Comparison of ENCODE assay signal across 23 mouse cellular contexts in genomic region chr2:180236930-180237329, GRCm38 (mm10). TPM values are rescaled to one million over a fixed set of nuclear protein-coding genes. Genes with fewer than 3 reads are reported as not detected.
DNase-seq lines count a peak whose midpoint lies in the region; ATAC-seq and TF ChIP-seq lines count a peak whose summit lies in the region.
"Had no signal": no experiment of that assay in that cellular context is flagged by ENCODE, and none has a peak within 500 bp of the region (broad histone marks: within the 10 kb centered on the region; RNA-seq: fewer than 3 reads in every experiment).

No protein-coding gene starts in this region.

- H3K9me3 ChIP-seq in kidney, embryonic 15.5 days (replicated peaks): no peaks in the 10 kb centered on the region
- no peaks in the 10 kb centered on the region for H3K9me3 ChIP-seq in liver, embryonic 13.5 days (replicated peaks)
- no peaks in the 10 kb centered on the region for H3K9me3 ChIP-seq in stomach, embryonic 16.5 days (replicated peaks; ENCODE audit: control insufficient read depth, low read length)
- peaks cover 4% of the 10 kb centered on the region; the same call in 1 of the 2 replicates for H3K9me3 ChIP-seq in midbrain, embryonic 13.5 days
- no peaks in the 10 kb centered on the region for H3K9me3 ChIP-seq in lung, postnatal 0 days (ENCODE audit: low read length)
- H3K9me3 ChIP-seq: embryonic facial prominence, embryonic 15.5 days; forebrain, embryonic 15.5 days; heart, embryonic 15.5 days; hindbrain, embryonic 10.5 days; limb, embryonic 13.5 days had no signal

- peak; percentile 13; the same call in 1 of the 2 replicates for ATAC-seq in kidney, embryonic 15.5 days (replicated peaks; ENCODE audit: low FRiP score)
- peak; percentile 92 for ATAC-seq in liver, embryonic 13.5 days (ENCODE audit: low read depth)
- ATAC-seq in stomach, embryonic 16.5 days (ENCODE audit: insufficient read depth, low FRiP score): no peak
- no peak for ATAC-seq in midbrain, embryonic 13.5 days
- no peak for ATAC-seq in lung, postnatal 0 days
- ATAC-seq: activated CD4-positive, CD25-positive, alpha-beta regulatory T cell, adult 4 months; forebrain, embryonic 15.5 days; inflammation-experienced regulatory T-cells, adult 6 months had no signal

- no peak overlapping the region for H3K27ac ChIP-seq in kidney, embryonic 15.5 days
- H3K27ac ChIP-seq in liver, embryonic 13.5 days: peak overlapping the region; percentile 93
- H3K27ac ChIP-seq in stomach, embryonic 16.5 days (ENCODE audit: low read length): peak overlapping the region; percentile 52
- H3K27ac ChIP-seq in midbrain, embryonic 13.5 days: no peak overlapping the region
- no peak overlapping the region for H3K27ac ChIP-seq in lung, postnatal 0 days (ENCODE audit: low read length)
- H3K27ac ChIP-seq: forebrain, embryonic 15.5 days; left cerebral cortex, adult 2 months had no signal

- TF ChIP-seq CTCF in lung, postnatal 0 days (IDR thresholded peaks at IDR 0.05): no peak

- no peak overlapping the region for H3K9ac ChIP-seq in kidney, embryonic 15.5 days
- H3K9ac ChIP-seq in liver, embryonic 13.5 days: peak overlapping the region; percentile 18; the same call in 1 of the 2 replicates
- no peak overlapping the region for H3K9ac ChIP-seq in stomach, embryonic 16.5 days (ENCODE audit: low read length)
- no peak overlapping the region for H3K9ac ChIP-seq in midbrain, embryonic 13.5 days (replicated peaks)
- H3K9ac ChIP-seq in lung, postnatal 0 days (replicated peaks; ENCODE audit: low read depth): no peak overlapping the region
- H3K9ac ChIP-seq: embryonic facial prominence, embryonic 15.5 days; forebrain, embryonic 15.5 days; heart, embryonic 15.5 days; limb, embryonic 13.5 days had no signal

- no peaks in the 10 kb centered on the region for H3K36me3 ChIP-seq in kidney, embryonic 15.5 days
- H3K36me3 ChIP-seq in liver, embryonic 13.5 days: no peaks in the 10 kb centered on the region
- no peaks in the 10 kb centered on the region for H3K36me3 ChIP-seq in stomach, embryonic 16.5 days (ENCODE audit: control insufficient read depth, insufficient read depth, low read length)
- H3K36me3 ChIP-seq in midbrain, embryonic 13.5 days: no peaks in the 10 kb centered on the region
- no peaks in the 10 kb centered on the region for H3K36me3 ChIP-seq in lung, postnatal 0 days (ENCODE audit: insufficient read depth, low read length)
- H3K36me3 ChIP-seq: embryonic facial prominence, embryonic 15.5 days; forebrain, embryonic 15.5 days; heart, embryonic 15.5 days; hindbrain, embryonic 10.5 days; limb, embryonic 13.5 days had no signal

- H3K4me1 ChIP-seq in kidney, embryonic 15.5 days: peaks cover 40% of the 10 kb centered on the region
- H3K4me1 ChIP-seq in liver, embryonic 13.5 days (replicated peaks): peaks cover 62% of the 10 kb centered on the region
- H3K4me1 ChIP-seq in stomach, embryonic 16.5 days (ENCODE audit: control insufficient read depth, insufficient read depth, low read length): peaks cover 33% of the 10 kb centered on the region
- H3K4me1 ChIP-seq in midbrain, embryonic 13.5 days (replicated peaks): no peaks in the 10 kb centered on the region
- peaks cover 28% of the 10 kb centered on the region for H3K4me1 ChIP-seq in lung, postnatal 0 days (ENCODE audit: insufficient read depth, low read depth, low read length)
- H3K4me1 ChIP-seq: forebrain, embryonic 15.5 days had no signal

- TF ChIP-seq EP300 in lung, postnatal 0 days (IDR thresholded peaks at IDR 0.05): no peak

- no peak overlapping the region for H3K4me3 ChIP-seq in kidney, embryonic 15.5 days (replicated peaks)
- peak overlapping the region; percentile 39; the same call in 1 of the 2 replicates for H3K4me3 ChIP-seq in liver, embryonic 13.5 days (replicated peaks)
- H3K4me3 ChIP-seq in stomach, embryonic 16.5 days (replicated peaks; ENCODE audit: low read length): no peak overlapping the region
- no peak overlapping the region for H3K4me3 ChIP-seq in midbrain, embryonic 13.5 days (replicated peaks)
- no peak overlapping the region for H3K4me3 ChIP-seq in lung, postnatal 0 days (ENCODE audit: low read depth, low read length)
- H3K4me3 ChIP-seq: embryonic facial prominence, embryonic 15.5 days; forebrain, embryonic 15.5 days; heart, embryonic 15.5 days; hindbrain, embryonic 10.5 days; left cerebral cortex, adult 2 months; limb, embryonic 13.5 days; myocyte had no signal

- DNase-seq in kidney, adult 9 months: no peak
- DNase-seq in c-Kit-positive CD71-positive TER-119-positive erythroid progenitor cells, embryonic 14.5 days (ENCODE audit: low spot score): peak; percentile 78
- peak; percentile 70 for DNase-seq in liver, embryonic 13.5 days
- no peak for DNase-seq in right cerebral cortex, postnatal 36 days (ENCODE audit: low spot score in 2 of 2)
- no peak for DNase-seq in lung, postnatal 0 days (ENCODE audit: low spot score)
- DNase-seq: adrenal gland, postnatal 36 days; cerebellum, postnatal 36 days; lung, postnatal 14 days; retina, postnatal 1 day had no signal

- H3K27me3 ChIP-seq in kidney, embryonic 15.5 days: no peaks in the 10 kb centered on the region
- H3K27me3 ChIP-seq in liver, embryonic 13.5 days: no peaks in the 10 kb centered on the region
- no peaks in the 10 kb centered on the region for H3K27me3 ChIP-seq in stomach, embryonic 16.5 days (ENCODE audit: control insufficient read depth, insufficient read depth, low read length)
- H3K27me3 ChIP-seq in midbrain, embryonic 13.5 days: no peaks in the 10 kb centered on the region
- H3K27me3 ChIP-seq in lung, postnatal 0 days (replicated peaks; ENCODE audit: insufficient read depth, low read length): no peaks in the 10 kb centered on the region
- H3K27me3 ChIP-seq: embryonic facial prominence, embryonic 15.5 days; forebrain, embryonic 15.5 days; heart, embryonic 15.5 days; limb, embryonic 13.5 days had no signal

- WGBS in kidney, embryonic 15.5 days: 41% methylated on average over 3 of the region's 3 CpGs
- 28% methylated on average over 3 of the region's 3 CpGs for WGBS in liver, embryonic 13.5 days (ENCODE audit: insufficient replicate concordance)
- WGBS in stomach, embryonic 16.5 days: 65% methylated on average over 3 of the region's 3 CpGs
- 88% methylated on average over 3 of the region's 3 CpGs for WGBS in midbrain, embryonic 13.5 days
- WGBS in lung, postnatal 0 days: 58% methylated on average over 3 of the region's 3 CpGs

- no peak overlapping the region for H3K4me2 ChIP-seq in kidney, embryonic 15.5 days
- peak overlapping the region; percentile 66 for H3K4me2 ChIP-seq in liver, embryonic 13.5 days
- no peak overlapping the region for H3K4me2 ChIP-seq in stomach, embryonic 16.5 days (ENCODE audit: low read depth, low read length)
- H3K4me2 ChIP-seq in midbrain, embryonic 13.5 days (replicated peaks): no peak overlapping the region
- H3K4me2 ChIP-seq in lung, postnatal 0 days (replicated peaks; ENCODE audit: low read depth, low read length): no peak overlapping the region
- H3K4me2 ChIP-seq: embryonic facial prominence, embryonic 15.5 days; forebrain, embryonic 15.5 days; heart, embryonic 15.5 days; limb, embryonic 13.5 days; midbrain, embryonic 11.5 days had no signal

RNA-seq across cellular contexts. Expression of gene Lama5, which starts 11.3 kb away (rescaled TPM):
- polyA plus RNA-seq in kidney, embryonic 15.5 days (2015; fragmentation: Nextera tagmentation; extraction: Ambion mirVana): 40.6 and 46.7 TPM in 2 replicates
- polyA plus RNA-seq in liver, embryonic 13.5 days (2015; fragmentation: Nextera tagmentation; extraction: Ambion mirVana): 1.5 and 1.9 TPM in 2 replicates
- 61.3 and 64.6 TPM in 2 replicates for polyA plus RNA-seq in stomach, embryonic 16.5 days (2015; fragmentation: Nextera tagmentation; extraction: Ambion mirVana)
- 1.4 and 1.7 TPM in 2 replicates for polyA plus RNA-seq in midbrain, embryonic 13.5 days (2015; fragmentation: Nextera tagmentation; extraction: Ambion mirVana)
- polyA plus RNA-seq in lung, postnatal 0 days (2015; fragmentation: Nextera tagmentation; extraction: Ambion mirVana): 83.7 and 85.3 TPM in 2 replicates

RNA-seq across cellular contexts. Expression of gene Rps21, which starts 20.2 kb away (rescaled TPM):
- polyA plus RNA-seq in kidney, embryonic 15.5 days (2015; fragmentation: Nextera tagmentation; extraction: Ambion mirVana): 637 and 713 TPM in 2 replicates
- 525 and 552 TPM in 2 replicates for polyA plus RNA-seq in liver, embryonic 13.5 days (2015; fragmentation: Nextera tagmentation; extraction: Ambion mirVana)
- 408 and 537 TPM in 2 replicates for polyA plus RNA-seq in stomach, embryonic 16.5 days (2015; fragmentation: Nextera tagmentation; extraction: Ambion mirVana)
- 418 and 448 TPM in 2 replicates for polyA plus RNA-seq in midbrain, embryonic 13.5 days (2015; fragmentation: Nextera tagmentation; extraction: Ambion mirVana)
- polyA plus RNA-seq in lung, postnatal 0 days (2015; fragmentation: Nextera tagmentation; extraction: Ambion mirVana): 418 and 453 TPM in 2 replicates

RNA-seq across cellular contexts. Expression of gene Cables2, which starts 36.4 kb away (rescaled TPM):
- 11.8 and 12.3 TPM in 2 replicates for polyA plus RNA-seq in kidney, embryonic 15.5 days (2015; fragmentation: Nextera tagmentation; extraction: Ambion mirVana)
- polyA plus RNA-seq in liver, embryonic 13.5 days (2015; fragmentation: Nextera tagmentation; extraction: Ambion mirVana): 4.2 and 4.4 TPM in 2 replicates
- 4.3 and 4.6 TPM in 2 replicates for polyA plus RNA-seq in stomach, embryonic 16.5 days (2015; fragmentation: Nextera tagmentation; extraction: Ambion mirVana)
- polyA plus RNA-seq in midbrain, embryonic 13.5 days (2015; fragmentation: Nextera tagmentation; extraction: Ambion mirVana): 18.2 and 21.6 TPM in 2 replicates
- polyA plus RNA-seq in lung, postnatal 0 days (2015; fragmentation: Nextera tagmentation; extraction: Ambion mirVana): 15.5 and 16.1 TPM in 2 replicates

RNA-seq across cellular contexts. Expression of gene Rbbp8nl, which starts 52.7 kb away (rescaled TPM):
- 0.84 and 0.87 TPM in 2 replicates for polyA plus RNA-seq in kidney, embryonic 15.5 days (2015; fragmentation: Nextera tagmentation; extraction: Ambion mirVana)
- polyA plus RNA-seq in liver, embryonic 13.5 days (2015; fragmentation: Nextera tagmentation; extraction: Ambion mirVana): not detected in 2 replicates
- 3.7 and 5.9 TPM in 2 replicates for polyA plus RNA-seq in stomach, embryonic 16.5 days (2015; fragmentation: Nextera tagmentation; extraction: Ambion mirVana)
- not detected in 2 replicates for polyA plus RNA-seq in midbrain, embryonic 13.5 days (2015; fragmentation: Nextera tagmentation; extraction: Ambion mirVana)
- polyA plus RNA-seq in lung, postnatal 0 days (2015; fragmentation: Nextera tagmentation; extraction: Ambion mirVana): 0.20 and 0.46 TPM in 2 replicates
- polyA plus RNA-seq: activated CD4-positive, CD25-positive, alpha-beta regulatory T cell, adult 4 months; forebrain, embryonic 15.5 days; inflammation-experienced regulatory T-cells, adult 6 months; midbrain, embryonic 11.5 days; myocyte; spleen, adult 2 months had no signal

Comparison
In these comparisons a context has a peak if more than half of its experiments do, and no peak if none do; other contexts are left out.
1. ATAC-seq: peak in kidney, embryonic 15.5 days (single experiment) and liver, embryonic 13.5 days (single experiment); none in stomach, embryonic 16.5 days (single experiment), midbrain, embryonic 13.5 days (single experiment) and lung, postnatal 0 days (single experiment).
2. H3K27ac ChIP-seq: peak in liver, embryonic 13.5 days (single experiment) and stomach, embryonic 16.5 days (single experiment); none in kidney, embryonic 15.5 days (single experiment), midbrain, embryonic 13.5 days (single experiment) and lung, postnatal 0 days (single experiment).
3. DNase-seq: peak in c-Kit-positive CD71-positive TER-119-positive erythroid progenitor cells, embryonic 14.5 days (single experiment) and liver, embryonic 13.5 days (single experiment); none in kidney, adult 9 months (single experiment), right cerebral cortex, postnatal 36 days (0 of 2) and lung, postnatal 0 days (single experiment).
4. RNA of gene Lama5, which starts 11.3 kb away (polyA plus RNA-seq): 83.7 to 85.3 TPM in lung, postnatal 0 days, 61.3 to 64.6 TPM in stomach, embryonic 16.5 days and 40.6 to 46.7 TPM in kidney, embryonic 15.5 days; 1.5 to 1.9 TPM in liver, embryonic 13.5 days and 1.4 to 1.7 TPM in midbrain, embryonic 13.5 days; every median in the first group is over 10 times any median in the second.